Mouse (Mus musculus) embryonic stem cell, embryonic (primary cell): ENCODE results near the gene Msrb3.

ENCODE experiments used
- CTCF ChIA-PET, 4 experiments: fragments of 300-600 bp in 2 of 4; fragments of 350-600 bp in 2 of 4; sonication (Branson Sonifier 250); formaldehyde crosslinking; loops; one replicate each; lab custom pipeline; 2022; ENCODE audit warnings: inconsistent platforms in 2 of 4; lab: Charles Lee
- POLR2A ChIA-PET, 4 experiments: fragments of 300-600 bp in 2 of 4; fragments of 350-600 bp in 2 of 4; sonication (Branson Sonifier 250); formaldehyde crosslinking; loops; one replicate each; lab custom pipeline; 2022; ENCODE audit warnings: antibody characterized with exemption in 4 of 4, inconsistent platforms in 1 of 4; lab: Charles Lee

Gene Msrb3

GRCm38 (mm10) chr10:120810832-120811571 is 87.9 kb downstream of the Msrb3 start:
- CTCF ChIA-PET = interaction anchor here in 1 of 4 experiments (1.5 kb wide), 1 partner anchor 47 kb away, joined by 4 read pairs; no protein-coding TSS in a partner anchor

DNA sequence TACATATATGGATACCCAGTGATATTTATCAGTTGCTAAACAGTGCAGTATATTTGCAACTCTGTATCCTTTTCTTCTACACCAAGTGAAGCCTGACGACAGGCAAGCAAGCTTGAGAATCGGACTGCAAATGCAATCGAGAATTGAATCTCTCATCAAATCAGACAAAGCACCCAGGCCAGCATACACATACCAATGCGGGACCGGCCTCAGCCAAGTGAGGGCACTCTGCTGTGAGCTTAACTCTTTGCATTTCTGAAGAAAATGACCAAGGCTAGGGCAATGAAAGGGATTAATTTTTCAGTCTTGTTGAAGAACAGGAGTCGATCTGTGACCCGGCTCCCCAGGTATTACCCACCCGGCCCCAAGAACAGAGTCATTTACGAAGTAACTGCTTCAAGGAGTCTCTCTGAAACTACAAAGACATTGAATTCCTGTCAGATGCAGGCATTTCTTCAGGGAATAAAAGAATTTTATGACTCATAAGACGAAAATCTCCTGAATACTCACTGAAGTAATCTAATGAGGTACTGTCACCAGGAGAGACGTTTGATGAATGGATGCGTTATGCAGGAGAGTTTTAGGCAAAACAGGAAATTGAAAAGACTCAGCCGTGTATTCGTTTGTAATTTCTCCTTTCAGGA is 88.7 kb downstream of the Msrb3 start:
- ChIA-PET POLR2A (no interaction called here), CTCF (interaction anchor here in 1 of 4 experiments (1.0 kb wide), 1 partner anchor 66 kb away, joined by 4 read pairs; no protein-coding TSS in a partner anchor)

More at GRCm38 (mm10) chr10:120810832-120811571, 87.9 kb downstream of the Msrb3 start:
- POLR2A ChIA-PET = interaction anchor here in 1 of 4 experiments (1.0 kb wide), 1 partner anchor 21 kb away, joined by 3 read pairs; no protein-coding TSS in a partner anchor

- ChIA-PET POLR2A (interaction anchor here in 1 of 4 experiments (0.6 kb wide), 1 partner anchor 13 kb away, joined by 3 read pairs; no protein-coding TSS in a partner anchor), CTCF (no interaction called here)
Observed at GRCm38 (mm10) chr10:120808167-120808566, 90.7 kb downstream of the Msrb3 start.

- CTCF ChIA-PET = no interaction called here
- POLR2A ChIA-PET = no interaction called here
Observed at GRCm38 (mm10) chr10:120801127-120801526, 97.8 kb downstream of the Msrb3 start.

DNA sequence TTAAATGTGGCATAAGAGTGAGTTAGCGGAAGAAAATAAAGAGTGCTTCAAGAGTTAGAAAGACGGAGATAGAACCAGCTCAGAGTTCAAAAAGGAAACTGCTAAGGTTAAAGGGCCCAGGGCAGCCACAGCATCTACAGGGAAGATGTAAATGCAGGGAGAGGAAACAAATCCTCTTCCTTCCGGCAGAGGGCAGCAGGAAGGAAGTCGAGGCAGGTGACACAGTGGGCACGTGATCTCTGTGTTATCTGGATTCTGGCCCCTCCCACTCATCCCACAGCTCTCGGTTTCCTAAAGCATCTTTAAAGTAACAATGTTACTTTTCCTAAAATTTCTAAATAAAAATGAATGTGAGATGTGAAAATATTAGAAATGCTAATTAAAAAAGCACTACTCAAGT is 99.4 kb downstream of the Msrb3 start:
- CTCF ChIA-PET = interaction anchor here in 2 of 4 experiments (0.6 to 1.1 kb wide), 2 partner anchors 58 to 367 kb away, joined by 3 to 4 read pairs; no protein-coding TSS in a partner anchor
- POLR2A ChIA-PET = no interaction called here

- CTCF ChIA-PET = no interaction called here
Observed at GRCm38 (mm10) chr10:120796749-120797148, 102.2 kb downstream of the Msrb3 start.

GRCm38 (mm10) chr10:120794391-120794817 is 104.5 kb downstream of the Msrb3 start:
- POLR2A ChIA-PET = interaction anchor here in 1 of 4 experiments (0.6 kb wide), 1 partner anchor 13 kb away, joined by 3 read pairs; no protein-coding TSS in a partner anchor

More at GRCm38 (mm10) chr10:120796749-120797148, 102.2 kb downstream of the Msrb3 start:
- POLR2A ChIA-PET = no interaction called here

GRCm38 (mm10) chr10:120792191-120792765 is 106.6 kb downstream of the Msrb3 start:
- ChIA-PET CTCF (no interaction called here), POLR2A (interaction anchor here in 1 of 4 experiments (0.6 kb wide), 1 partner anchor 60 kb away, joined by 4 read pairs; no protein-coding TSS in a partner anchor)

More at GRCm38 (mm10) chr10:120794391-120794817, 104.5 kb downstream of the Msrb3 start:
- CTCF ChIA-PET = no interaction called here

DNA sequence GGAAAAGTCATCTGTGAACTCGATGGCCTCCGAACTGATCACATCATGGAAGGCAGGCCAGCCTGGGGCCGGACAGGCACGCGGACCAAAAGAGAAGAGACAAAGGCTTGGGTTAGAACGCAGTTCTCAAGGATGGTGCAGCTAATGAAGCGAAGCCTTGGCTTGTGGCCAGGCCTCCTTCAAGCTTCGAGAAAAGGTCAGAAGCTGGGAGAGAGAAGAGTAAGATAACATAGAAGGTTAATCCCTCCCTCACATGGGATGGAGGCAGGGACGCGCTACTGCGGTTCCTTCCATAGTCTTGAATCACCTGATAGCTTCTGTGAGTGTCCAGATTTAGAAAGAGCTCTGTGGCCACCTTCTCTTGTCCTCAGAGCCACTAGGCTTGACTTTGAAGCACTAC is 107.5 kb downstream of the Msrb3 start:
- ChIA-PET POLR2A (interaction anchor here in 1 of 4 experiments (0.6 kb wide), 1 partner anchor 60 kb away, joined by 4 read pairs; no protein-coding TSS in a partner anchor), CTCF (no interaction called here)

DNA sequence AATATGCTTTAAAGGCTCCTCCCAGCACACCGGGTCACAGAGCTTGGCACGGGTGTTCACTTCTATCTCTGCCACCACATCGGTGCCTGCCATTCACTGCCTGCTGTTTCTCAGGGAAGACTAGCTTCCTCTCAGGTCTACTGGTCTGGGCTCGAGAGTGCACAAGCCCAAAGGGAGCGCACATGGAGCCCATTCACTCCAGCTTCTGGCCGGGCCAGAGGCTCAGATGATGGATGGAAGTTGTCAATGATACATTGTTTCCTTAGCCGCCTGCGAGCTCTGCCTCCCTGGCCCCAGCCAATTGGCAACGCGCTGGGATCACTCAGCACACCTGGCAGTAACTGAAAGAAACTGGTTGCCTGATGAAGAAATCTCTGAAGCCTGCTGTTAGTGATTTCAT is 111.7 kb downstream of the Msrb3 start:
- POLR2A ChIA-PET = interaction anchor here in 2 of 4 experiments (0.5 to 0.8 kb wide), 2 partner anchors 320 to 330 kb away, joined by 3 to 4 read pairs; no protein-coding TSS in a partner anchor
- CTCF ChIA-PET = interaction anchor here in 2 of 4 experiments (0.6 kb wide), 2 partner anchors 727 to 1826 kb away, joined by 3 read pairs; no protein-coding TSS in a partner anchor

- CTCF ChIA-PET = interaction anchor here in 1 of 4 experiments (1.7 kb wide), 1 partner anchor 91 kb away, joined by 4 read pairs; no protein-coding TSS in a partner anchor
- POLR2A ChIA-PET = no interaction called here
Observed at GRCm38 (mm10) chr10:120784516-120784915, 114.4 kb downstream of the Msrb3 start.

DNA sequence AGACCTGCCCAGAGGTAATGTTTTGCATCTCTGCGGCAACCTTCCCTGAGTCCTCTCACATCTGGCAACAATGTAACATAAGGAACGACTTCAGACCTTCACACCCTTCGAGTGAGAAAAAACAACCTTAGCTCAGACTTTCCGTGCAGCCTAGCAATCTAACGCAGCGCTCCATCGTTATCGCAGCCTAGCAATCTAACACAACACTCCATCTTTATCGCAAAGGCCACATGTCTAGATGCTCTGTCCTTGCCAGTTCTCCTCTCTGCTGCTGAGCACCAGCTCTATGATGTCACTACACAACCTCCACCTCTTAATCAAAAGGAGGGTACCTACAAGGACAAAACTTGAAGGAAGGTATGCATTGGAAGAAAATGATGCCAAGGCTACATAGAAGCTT is 115.5 kb downstream of the Msrb3 start:
- POLR2A ChIA-PET = interaction anchor here in 2 of 4 experiments (0.6 to 0.8 kb wide), 3 partner anchors 21 to 493 kb away, joined by 3 read pairs; no protein-coding TSS in a partner anchor
- CTCF ChIA-PET = interaction anchor here in 1 of 4 experiments (0.7 kb wide), 1 partner anchor 57 kb away, joined by 5 read pairs; no protein-coding TSS in a partner anchor

GRCm38 (mm10) chr10:120777499-120777898 is 121.4 kb downstream of the Msrb3 start:
- POLR2A ChIA-PET = interaction anchor here in 1 of 4 experiments (1.1 kb wide), 1 partner anchor 33 kb away, joined by 3 read pairs; no protein-coding TSS in a partner anchor
- CTCF ChIA-PET = interaction anchor here in 1 of 4 experiments (0.6 kb wide), 1 partner anchor 64 kb away, joined by 3 read pairs; no protein-coding TSS in a partner anchor

DNA sequence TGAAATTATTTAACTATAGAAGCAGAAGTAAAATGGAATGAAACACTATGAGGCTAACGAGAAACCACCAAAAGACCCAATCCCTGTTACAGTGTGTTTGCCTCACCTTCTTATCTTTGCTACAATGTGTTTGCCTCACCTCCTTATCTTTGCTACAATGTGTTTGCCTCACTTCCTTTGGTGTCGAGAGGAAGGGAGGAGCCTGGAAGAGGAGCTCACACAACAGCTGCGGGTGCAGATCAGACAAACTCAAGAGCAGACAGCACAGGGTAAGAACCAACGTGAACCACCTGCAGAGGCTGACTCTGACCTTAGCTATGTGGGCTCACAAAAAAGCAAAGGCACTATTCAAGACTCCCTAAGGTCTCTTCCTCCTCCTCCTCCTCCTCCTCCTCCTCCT is 123.5 kb downstream of the Msrb3 start:
- CTCF ChIA-PET = interaction anchor here in 3 of 4 experiments (0.6 to 1.7 kb wide), 5 partner anchors 31 to 1693 kb away, joined by 3 to 5 read pairs (median 4); no protein-coding TSS in a partner anchor
- POLR2A ChIA-PET = interaction anchor here in 1 of 4 experiments (0.6 to 1.2 kb wide), 2 partner anchors 10 to 1385 kb away, joined by 3 read pairs; no protein-coding TSS in a partner anchor

GRCm38 (mm10) chr10:120767418-120767817 is 131.5 kb downstream of the Msrb3 start:
- CTCF ChIA-PET = interaction anchor here in 2 of 4 experiments (0.6 to 0.7 kb wide), 3 partner anchors 17 to 1489 kb away, joined by 3 to 4 read pairs (median 4); no protein-coding TSS in a partner anchor
- POLR2A ChIA-PET = no interaction called here

- POLR2A ChIA-PET = interaction anchor here in 1 of 4 experiments (1.1 kb wide), 1 partner anchor 9 kb away, joined by 3 read pairs; no protein-coding TSS in a partner anchor
- CTCF ChIA-PET = no interaction called here
Observed at GRCm38 (mm10) chr10:120765398-120765797, 133.5 kb downstream of the Msrb3 start.

GRCm38 (mm10) chr10:120763656-120764466 is 135.0 kb downstream of the Msrb3 start:
- POLR2A ChIA-PET = interaction anchor here in 2 of 4 experiments (0.6 to 1.1 kb wide), 3 partner anchors 19 to 453 kb away, joined by 3 to 7 read pairs (median 5); no protein-coding TSS in a partner anchor
- CTCF ChIA-PET = interaction anchor here in 2 of 4 experiments (0.6 to 0.8 kb wide), 2 partner anchors 30 to 163 kb away, joined by 3 to 4 read pairs; no protein-coding TSS in a partner anchor
